Mouse (Mus musculus) forebrain, embryonic 13.5 days (tissue): ENCODE data around the gene Apbb2. TPM values are rescaled to one million over a fixed set of nuclear protein-coding genes. Genes with fewer than 3 reads are reported as not detected.
A peak's percentile ranks its signal among the peaks of the same experiment; 100 is the strongest.

Experiments used
- ATAC-seq: fragments of 200-750 bp; cut with Nextera tagmentation; 2 replicates; pipeline ENCODE4 v1.8.0; 2017
- H3K27ac ChIP-seq: fragments of 300-500 bp; sonication (generic); 2 replicates; pipeline ENCODE4 v1.5.1; 2015; ENCODE audit warnings: inconsistent platforms, mild to moderate bottlenecking, moderate library complexity
- H3K27me3 ChIP-seq: fragments of 300-500 bp; sonication (generic); 2 replicates; pipeline ENCODE4 v1.6.1; 2015; ENCODE audit warnings: mild to moderate bottlenecking, inconsistent platforms
- H3K36me3 ChIP-seq: fragments of 300-500 bp; sonication (generic); 2 replicates; pipeline ENCODE4 v1.6.1; 2015; ENCODE audit warnings: mild to moderate bottlenecking, inconsistent platforms; ENCODE audit not compliant: poor library complexity, severe bottlenecking
- H3K4me1 ChIP-seq: fragments of 300-500 bp; sonication (generic); 2 replicates; pipeline ENCODE4 v1.6.1; 2015; ENCODE audit warnings: inconsistent platforms
- H3K4me2 ChIP-seq: fragments of 300-500 bp; sonication (generic); 2 replicates; pipeline ENCODE4 v1.6.1; 2015; ENCODE audit warnings: inconsistent platforms, mild to moderate bottlenecking, moderate library complexity
- H3K4me3 ChIP-seq: fragments of 300-500 bp; sonication (generic); 2 replicates; pipeline ENCODE4 v1.5.1; 2015; ENCODE audit warnings: mild to moderate bottlenecking, inconsistent platforms
- H3K9ac ChIP-seq: fragments of 300-500 bp; sonication (generic); 2 replicates; pipeline ENCODE4 v1.6.1; 2015; ENCODE audit warnings: mild to moderate bottlenecking, inconsistent platforms
- H3K9me3 ChIP-seq: fragments of 300-500 bp; sonication (generic); replicated peaks from 2 replicates; pipeline ENCODE4 v1.6.1; 2016; ENCODE audit warnings: inconsistent platforms
- WGBS: fragments of 180-500 bp; shearing (Covaris S2); methylation state at CpG from one replicate; pipeline ENCODE4 v1.1.7; 2015; 5-methylcytosine and 5-hydroxymethylcytosine counted together
- polyA plus RNA-seq: library from polyadenylated mRNA; unstranded; fragments of >200 nt; fragmentation: Nextera tagmentation; extraction: Ambion mirVana; gene quantifications from 2 replicates; pipeline ENCODE4 v1.2.1, GENCODE M21; 2015

Apbb2 gene
- polyA plus RNA-seq, 1 experiment from 2014 or later: 63.0 TPM

DNA sequence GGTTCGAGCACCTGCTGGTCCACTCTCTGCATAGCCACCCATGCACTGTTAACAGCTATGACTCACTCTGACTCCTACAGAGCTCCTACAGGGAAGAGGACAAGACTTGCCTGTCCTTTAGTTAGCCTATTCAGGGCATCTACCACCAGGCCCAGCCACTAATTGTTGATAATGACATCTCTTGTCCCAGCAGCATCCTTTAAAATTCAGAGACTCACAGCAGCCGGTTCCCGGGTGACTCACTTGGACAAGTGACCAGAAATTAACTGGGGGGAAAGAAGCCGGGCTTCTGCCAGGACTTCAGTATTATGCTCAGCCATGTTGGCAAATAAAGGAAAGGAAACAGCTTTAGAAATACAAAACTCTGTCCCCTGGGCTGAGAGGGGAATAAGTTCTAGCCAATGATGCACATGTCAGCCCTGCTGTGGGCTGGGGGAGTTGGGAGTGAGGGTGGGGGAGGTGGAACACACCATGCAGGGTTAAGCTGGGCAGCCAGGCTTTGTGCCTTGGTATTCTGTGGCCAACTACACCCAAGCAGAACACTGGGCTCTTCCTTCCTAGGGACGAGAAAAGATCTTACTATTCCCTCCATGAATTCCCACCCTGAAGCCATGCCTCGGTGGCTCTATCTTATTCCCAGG is 233.7 kb downstream of the Apbb2 start:
- Histone ChIP-seq H3K9ac (no peak overlapping the region), H3K4me1 (peaks cover 10% of the 10 kb centered on the region), H3K27me3 (no peaks in the 10 kb centered on the region), H3K4me2 (no peak overlapping the region), H3K36me3 (no peaks in the 10 kb centered on the region), H3K9me3 (no peaks in the 10 kb centered on the region), H3K4me3 (no peak overlapping the region), H3K27ac (no peak overlapping the region)
- ATAC-seq: no peak
- WGBS: 74% methylated on average over 6 of the region's 6 CpGs

DNA sequence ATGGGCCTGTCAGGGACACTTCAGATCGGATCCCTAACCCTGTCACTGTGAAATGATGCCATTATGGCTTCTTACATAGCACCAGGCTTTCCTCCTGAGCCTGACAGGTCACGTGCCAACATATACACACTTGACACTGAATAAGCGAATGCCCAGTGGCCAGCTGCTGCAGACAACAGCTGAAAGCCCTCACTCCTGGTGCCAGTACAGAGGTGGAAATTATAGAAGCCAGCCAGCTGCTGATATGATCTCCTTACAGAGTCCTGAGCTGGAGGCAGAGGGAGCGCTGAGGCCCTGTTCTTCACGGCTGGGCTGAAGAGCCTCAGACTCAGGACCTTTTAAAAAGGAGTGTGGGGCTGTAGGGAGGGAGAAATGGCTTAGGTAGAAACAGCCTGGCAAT is 234.5 kb downstream of the Apbb2 start:
- no peak for ATAC-seq
- no peak overlapping the region for H3K9ac ChIP-seq

DNA sequence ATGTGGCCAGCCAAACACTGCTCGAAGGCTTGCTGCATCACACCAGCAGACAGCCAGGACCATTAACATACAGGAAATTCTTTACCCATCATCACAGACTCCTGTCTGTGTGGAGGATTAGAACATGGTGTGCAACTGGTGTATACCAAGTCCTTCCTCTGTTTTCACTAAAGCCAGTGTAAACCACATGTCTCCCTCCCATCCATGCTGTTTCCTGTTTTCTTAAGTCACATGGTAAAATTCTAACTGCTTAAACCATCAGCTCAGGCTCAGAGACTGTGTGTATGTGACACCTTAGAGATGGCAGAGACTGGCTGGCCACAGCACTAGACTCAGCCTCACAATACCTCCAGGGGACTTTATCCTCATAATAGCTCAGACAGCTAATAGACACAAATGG is 236.5 kb downstream of the Apbb2 start:
- H3K9me3 ChIP-seq: no peaks in the 10 kb centered on the region
- H3K4me1 ChIP-seq: 0 out of 2 replicates have a peak, but pooled peaks cover 5% of the 10 kb centered on the region
- no peaks in the 10 kb centered on the region for H3K36me3 ChIP-seq
- no peaks in the 10 kb centered on the region for H3K27me3 ChIP-seq
- no peak for ATAC-seq
- no peak overlapping the region for H3K9ac ChIP-seq
- H3K4me3 ChIP-seq: no peak overlapping the region
- no peak overlapping the region for H3K4me2 ChIP-seq
- no peak overlapping the region for H3K27ac ChIP-seq
- WGBS: 73% methylated on average over 1 of the region's 1 CpGs

More for the DNA sequence above, 234.5 kb downstream of the Apbb2 start:
- no peaks in the 10 kb centered on the region for H3K27me3 ChIP-seq
- WGBS: 83% methylated on average over 5 of the region's 5 CpGs
- peaks cover 10% of the 10 kb centered on the region for H3K4me1 ChIP-seq
- no peak overlapping the region for H3K4me2 ChIP-seq
- no peaks in the 10 kb centered on the region for H3K36me3 ChIP-seq
- no peak overlapping the region; the same call in 1 of the 2 replicates for H3K27ac ChIP-seq
- no peak overlapping the region for H3K4me3 ChIP-seq
- no peaks in the 10 kb centered on the region for H3K9me3 ChIP-seq

DNA sequence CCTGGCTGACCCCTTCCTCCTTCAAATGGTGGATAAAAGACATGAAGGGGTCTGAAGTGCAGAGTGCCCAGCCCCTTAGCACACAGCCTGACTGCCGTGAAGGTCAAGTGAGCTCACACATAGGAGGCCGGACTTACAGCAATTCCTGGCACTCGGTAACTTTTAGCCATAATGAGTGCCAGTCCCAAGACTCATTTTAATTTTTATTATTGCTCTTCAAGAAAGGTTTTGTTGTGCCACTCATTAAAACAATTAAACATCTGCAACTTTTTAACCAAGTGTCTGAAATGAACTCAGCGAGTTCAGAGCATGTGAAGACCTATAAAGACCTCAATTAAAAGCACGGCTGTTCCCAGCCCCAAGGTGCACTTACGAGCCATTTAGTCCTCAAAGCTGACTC is 239.6 kb downstream of the Apbb2 start:
- no peak overlapping the region for H3K4me3 ChIP-seq
- H3K27ac ChIP-seq: no peak overlapping the region
- H3K9ac ChIP-seq: no peak overlapping the region
- no peaks in the 10 kb centered on the region for H3K27me3 ChIP-seq
- no peak overlapping the region for H3K4me2 ChIP-seq
- H3K4me1 ChIP-seq: no peaks in the 10 kb centered on the region
- no peaks in the 10 kb centered on the region for H3K9me3 ChIP-seq
- H3K36me3 ChIP-seq: no peaks in the 10 kb centered on the region
- ATAC-seq: no peak
- WGBS: 77% methylated on average over 6 of the region's 6 CpGs

DNA sequence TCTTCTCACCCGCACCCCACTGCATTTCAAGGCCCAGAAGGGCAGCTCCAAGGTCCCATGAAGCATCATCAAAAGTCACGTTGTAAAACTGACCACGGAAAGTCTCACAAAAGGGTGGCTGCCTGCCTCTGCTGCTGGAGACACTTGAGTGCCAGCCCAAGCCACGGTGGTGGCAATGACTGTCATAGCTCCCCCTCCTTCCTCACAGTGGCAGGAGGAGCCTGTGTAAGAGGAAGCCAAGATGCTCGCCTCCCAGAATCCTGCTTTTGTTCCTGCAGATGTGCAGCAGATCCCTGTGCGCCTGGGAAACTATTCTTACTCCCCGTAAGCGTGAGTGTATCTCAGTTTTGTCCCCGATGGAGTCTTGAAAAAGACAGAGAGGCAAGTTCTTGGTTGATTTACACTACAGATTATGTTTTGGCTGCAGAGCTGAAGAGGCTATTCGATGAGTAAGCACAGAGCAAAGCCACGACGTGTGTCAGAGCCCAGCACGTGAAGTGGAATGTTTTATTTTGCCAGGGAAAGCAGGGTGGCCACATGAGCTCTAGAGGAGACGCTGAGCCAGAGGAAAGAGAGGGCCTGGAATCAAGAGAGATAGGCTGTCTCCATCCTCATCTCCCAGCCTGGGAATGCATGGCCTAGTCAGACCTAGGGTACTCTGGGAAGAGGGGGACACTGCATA is 241.9 kb downstream of the Apbb2 start:
- ATAC-seq: no peak
- WGBS: 74% methylated on average over 14 of the region's 14 CpGs
- Histone ChIP-seq H3K27me3 (no peaks in the 10 kb centered on the region), H3K4me1 (peaks cover 7% of the 10 kb centered on the region; the same call in 1 of the 2 replicates), H3K9me3 (no peaks in the 10 kb centered on the region), H3K4me3 (no peak overlapping the region), H3K27ac (no peak overlapping the region), H3K36me3 (no peaks in the 10 kb centered on the region), H3K4me2 (no peak overlapping the region), H3K9ac (no peak overlapping the region)

DNA sequence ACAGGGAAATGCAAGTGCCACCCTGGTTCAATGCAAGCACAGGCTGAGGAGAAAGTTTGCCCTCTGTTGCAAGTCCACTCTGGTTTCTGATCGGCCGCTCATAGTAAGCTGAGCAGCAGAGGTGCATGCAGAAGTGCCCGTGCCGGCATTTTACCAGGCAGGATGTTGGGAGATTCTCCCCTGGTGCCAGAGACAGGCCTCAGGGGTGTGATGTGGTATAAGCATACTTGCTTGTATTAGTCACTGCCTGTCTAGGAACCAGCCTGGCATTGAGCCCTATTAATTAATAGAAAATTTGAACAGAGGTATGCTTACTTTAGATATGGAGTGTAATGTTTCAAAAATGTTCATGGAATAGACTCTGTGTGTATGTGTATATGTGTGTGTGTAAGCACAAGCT is 244.2 kb downstream of the Apbb2 start:
- ATAC-seq: no peak
- Histone ChIP-seq H3K36me3 (no peaks in the 10 kb centered on the region), H3K4me1 (peaks cover 7% of the 10 kb centered on the region; the same call in 1 of the 2 replicates), H3K9me3 (no peaks in the 10 kb centered on the region), H3K27ac (no peak overlapping the region), H3K4me2 (no peak overlapping the region), H3K27me3 (no peaks in the 10 kb centered on the region), H3K9ac (no peak overlapping the region), H3K4me3 (no peak overlapping the region)
- WGBS: 95% methylated on average over 4 of the region's 4 CpGs

DNA sequence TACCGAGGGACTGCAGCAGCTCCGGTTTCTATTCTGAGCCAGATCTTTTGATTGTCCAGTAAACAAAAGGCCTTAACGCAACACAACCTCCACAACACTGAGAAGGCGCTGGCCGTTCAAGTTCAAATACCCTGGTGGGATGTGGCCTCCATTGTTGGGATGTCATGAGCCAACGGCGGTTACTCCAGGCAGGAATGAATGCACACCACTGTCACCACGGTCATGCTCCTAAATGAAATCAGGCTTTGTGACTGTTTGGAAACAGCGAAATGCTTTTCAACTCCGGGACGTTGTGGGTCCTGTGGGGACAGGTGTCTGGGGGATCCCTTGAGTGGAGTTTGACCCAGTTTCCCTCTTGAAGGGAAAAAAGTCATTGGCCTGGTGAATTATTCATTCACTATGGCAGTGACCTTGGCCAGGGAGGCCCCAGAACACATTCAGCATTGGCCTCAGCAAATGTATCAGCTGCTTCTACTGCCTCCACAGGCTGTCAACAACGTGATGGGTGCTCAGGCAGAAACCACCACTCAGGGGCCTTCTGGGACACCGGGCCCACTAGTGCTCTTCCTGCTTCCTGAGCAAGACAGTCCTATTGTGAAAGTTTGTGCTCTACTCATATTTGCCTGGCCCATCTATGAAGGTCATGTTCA is 244.9 kb downstream of the Apbb2 start:
- H3K27ac ChIP-seq: no peak overlapping the region
- no peaks in the 10 kb centered on the region for H3K27me3 ChIP-seq
- no peak overlapping the region for H3K9ac ChIP-seq
- H3K4me1 ChIP-seq: peaks cover 7% of the 10 kb centered on the region; the same call in 1 of the 2 replicates
- no peaks in the 10 kb centered on the region for H3K36me3 ChIP-seq
- ATAC-seq: no peak
- H3K4me2 ChIP-seq: no peak overlapping the region
- no peak overlapping the region for H3K4me3 ChIP-seq
- 56% methylated on average over 13 of the region's 13 CpGs for WGBS
- no peaks in the 10 kb centered on the region for H3K9me3 ChIP-seq

DNA sequence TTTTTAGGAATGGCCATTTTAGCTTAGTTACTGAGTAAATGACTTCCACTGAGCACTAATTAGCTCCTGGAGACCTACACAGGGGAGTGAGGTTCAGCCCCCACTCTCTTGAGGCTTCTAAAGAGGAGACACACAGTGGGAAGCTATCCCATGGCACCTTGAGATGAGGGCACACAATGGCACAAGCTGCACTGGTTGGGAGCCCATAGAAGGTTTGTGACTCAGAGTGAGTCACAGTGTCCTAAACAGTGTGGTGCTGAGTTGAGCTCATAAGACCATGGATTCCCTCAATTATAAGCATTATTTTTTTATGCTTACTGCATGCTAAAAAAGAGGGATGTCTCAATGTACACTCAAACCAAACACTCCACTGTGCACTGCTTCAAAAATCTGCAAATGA is 247.5 kb downstream of the Apbb2 start:
- Histone ChIP-seq H3K4me3 (no peak overlapping the region), H3K4me2 (no peak overlapping the region), H3K27me3 (no peaks in the 10 kb centered on the region), H3K36me3 (no peaks in the 10 kb centered on the region), H3K27ac (no peak overlapping the region), H3K4me1 (peaks cover 22% of the 10 kb centered on the region), H3K9me3 (no peaks in the 10 kb centered on the region), H3K9ac (no peak overlapping the region)
- no peak for ATAC-seq

DNA sequence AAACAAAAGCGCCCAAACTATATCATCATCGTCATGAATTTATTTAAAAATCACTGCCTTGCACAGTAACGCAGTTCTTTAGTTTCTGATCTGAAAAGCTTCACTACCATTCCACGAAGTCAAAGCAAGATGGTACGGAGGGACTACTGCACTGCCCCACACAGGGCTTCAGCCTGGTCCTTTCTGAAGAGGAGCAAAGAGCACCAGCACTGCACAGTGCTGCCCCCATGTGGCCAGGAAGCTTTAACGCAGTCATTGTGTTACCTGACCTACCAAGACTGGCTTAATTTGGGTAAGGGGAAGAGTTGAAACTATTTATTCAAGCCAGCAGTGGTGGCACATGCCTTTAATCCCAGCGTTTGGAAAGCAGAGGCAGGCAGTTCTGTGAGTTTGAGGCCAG is 249.6 kb downstream of the Apbb2 start:
- 44% methylated on average over 7 of the region's 7 CpGs for WGBS
- Histone ChIP-seq H3K9ac (no peak overlapping the region), H3K27me3 (no peaks in the 10 kb centered on the region), H3K27ac (no peak overlapping the region), H3K36me3 (no peaks in the 10 kb centered on the region), H3K9me3 (no peaks in the 10 kb centered on the region), H3K4me1 (peaks cover 22% of the 10 kb centered on the region), H3K4me3 (no peak overlapping the region), H3K4me2 (no peak overlapping the region)
- peak; percentile 55 for ATAC-seq

DNA sequence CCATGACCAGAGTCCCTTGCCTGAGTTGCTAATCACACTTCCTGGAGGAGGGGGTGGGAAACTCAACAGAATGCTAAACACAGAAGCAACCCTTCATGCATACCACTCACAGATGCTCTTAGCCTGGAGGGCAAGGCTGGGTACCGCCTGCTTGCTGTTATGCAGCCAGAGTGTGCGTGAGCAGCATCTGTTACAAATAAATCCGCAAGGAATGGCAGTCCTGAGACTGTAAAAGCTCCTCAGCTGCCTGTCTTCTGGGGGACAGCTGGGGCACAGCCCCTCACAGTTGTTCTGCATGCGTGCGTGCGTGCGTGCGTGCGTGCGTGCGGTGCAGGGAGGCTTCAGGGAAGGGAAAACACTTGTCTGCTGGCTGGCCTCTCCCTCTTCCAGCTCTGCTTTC is 250.9 kb downstream of the Apbb2 start:
- Histone ChIP-seq H3K27ac (peak overlapping the region; percentile 40), H3K9ac (no peak overlapping the region), H3K4me2 (no peak overlapping the region), H3K27me3 (no peaks in the 10 kb centered on the region), H3K4me1 (peaks cover 16% of the 10 kb centered on the region), H3K4me3 (no peak overlapping the region), H3K9me3 (no peaks in the 10 kb centered on the region), H3K36me3 (no peaks in the 10 kb centered on the region)
- 51% methylated on average over 11 of the region's 11 CpGs for WGBS
- peak; percentile 84 for ATAC-seq

DNA sequence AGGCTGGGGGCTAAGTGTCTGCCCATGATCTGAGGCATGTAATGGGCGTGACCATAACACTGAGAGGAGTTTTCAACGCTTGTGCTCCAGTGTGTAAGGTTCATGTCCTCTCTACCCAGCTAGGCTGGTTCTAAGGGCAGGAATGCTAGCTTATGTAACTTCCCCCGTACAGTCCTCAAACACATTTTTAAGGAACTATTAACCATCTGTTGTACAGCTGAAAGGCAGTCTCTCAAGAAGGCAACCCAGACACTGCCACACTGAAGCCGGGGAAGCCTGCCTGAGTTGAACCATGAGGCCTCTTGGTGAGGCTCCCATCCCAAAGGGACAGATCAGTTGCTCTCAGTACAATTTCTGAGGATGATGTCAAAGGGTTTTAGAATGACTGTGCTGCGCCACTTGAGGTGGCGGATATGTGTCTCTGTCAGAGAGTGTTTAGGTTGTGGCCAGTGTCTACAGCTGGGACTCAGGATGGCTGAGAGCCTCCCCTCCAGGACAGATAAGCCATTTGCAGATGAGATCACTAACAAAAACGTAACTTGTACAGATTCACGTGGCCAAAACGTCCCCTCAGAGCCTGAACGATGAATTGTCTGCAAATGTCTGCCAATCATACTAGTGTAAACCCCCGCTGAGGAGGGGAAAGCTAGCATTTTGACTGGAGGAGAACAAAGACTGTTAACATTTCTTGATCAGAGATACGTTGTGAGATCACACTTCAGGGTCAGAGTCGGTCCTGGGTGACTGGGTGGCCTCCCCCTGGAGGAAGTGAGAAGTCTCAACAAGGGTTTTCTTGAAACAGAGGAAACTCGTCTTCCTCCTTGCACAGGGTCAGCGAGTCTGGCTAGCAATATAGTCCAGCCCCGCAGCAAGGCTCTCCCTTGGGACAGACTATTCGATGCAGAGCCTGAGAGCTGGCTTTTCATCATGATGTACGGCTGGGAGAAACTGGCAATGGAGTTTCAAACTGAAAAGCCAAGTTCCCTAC is 255.0 kb downstream of the Apbb2 start:
- Histone ChIP-seq H3K36me3 (no peaks in the 10 kb centered on the region), H3K4me1 (peaks cover 33% of the 10 kb centered on the region), H3K9ac (no peak overlapping the region), H3K9me3 (no peaks in the 10 kb centered on the region), H3K4me2 (no peak overlapping the region), H3K27me3 (no peaks in the 10 kb centered on the region), H3K27ac (no peak overlapping the region), H3K4me3 (no peak overlapping the region)
- WGBS: 83% methylated on average over 18 of the region's 18 CpGs
- no peak for ATAC-seq
